In the genomic region with DNA sequence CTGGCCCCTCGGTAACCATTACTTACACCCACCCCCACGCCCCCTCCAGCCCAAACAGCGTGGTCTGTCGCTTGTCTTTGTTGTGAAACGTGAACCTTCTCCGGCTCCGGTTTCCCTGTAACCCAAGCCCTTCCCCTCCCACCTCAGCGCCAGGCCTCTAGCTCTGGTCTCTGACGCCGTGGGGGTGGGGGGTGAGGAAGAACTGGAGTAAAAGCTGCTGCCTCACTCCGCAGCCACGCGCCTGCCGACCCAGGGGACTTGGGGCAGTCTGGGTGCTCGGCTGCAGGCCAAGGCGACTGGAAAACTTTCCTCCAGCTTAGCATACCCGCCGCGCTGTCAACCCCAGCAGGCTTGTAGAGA, we compare ENCODE assay signal across 8 mouse cellular contexts. TPM values are rescaled to one million over a fixed set of nuclear protein-coding genes. Genes with fewer than 3 reads are reported as not detected.
DNase-seq lines count a peak whose midpoint lies in the region; ATAC-seq and TF ChIP-seq lines count a peak whose summit lies in the region.

No protein-coding gene starts in this region.

- no peak for ATAC-seq in forebrain, embryonic 16.5 days
- ATAC-seq in hindbrain, embryonic 14.5 days (ENCODE audit: low FRiP score): no peak

- H3K4me1 ChIP-seq in ES-Bruce4 (ENCODE audit: control insufficient read depth, insufficient read depth, low read length): no peaks in the 10 kb centered on the region
- H3K4me1 ChIP-seq in forebrain, embryonic 16.5 days (replicated peaks; ENCODE audit: control insufficient read depth, insufficient read depth, low read length): peaks cover 47% of the 10 kb centered on the region
- peaks cover 28% of the 10 kb centered on the region; the same call in 1 of the 2 replicates for H3K4me1 ChIP-seq in hindbrain, embryonic 14.5 days (replicated peaks; ENCODE audit: control insufficient read depth, insufficient read depth, low read length)
- H3K4me1 ChIP-seq in liver, adult 2 months (ENCODE audit: control insufficient read depth, insufficient read depth, low read length): peaks cover 8% of the 10 kb centered on the region

- H3K9me3 ChIP-seq in ES-Bruce4 (replicated peaks; ENCODE audit: control insufficient read depth, insufficient read depth, low read length, poor library complexity, severe bottlenecking): no peaks in the 10 kb centered on the region
- H3K9me3 ChIP-seq in forebrain, embryonic 16.5 days (ENCODE audit: control insufficient read depth, low read length): no peaks in the 10 kb centered on the region
- no peaks in the 10 kb centered on the region for H3K9me3 ChIP-seq in hindbrain, embryonic 14.5 days (ENCODE audit: control insufficient read depth, low read length)

- peak overlapping the region; percentile 19 for H3ac ChIP-seq in myocyte (ENCODE audit: control insufficient read depth, insufficient read length)

- H3K36me3 ChIP-seq in ES-Bruce4 (ENCODE audit: control insufficient read depth, insufficient read depth, low read length, poor library complexity, severe bottlenecking) (no peaks in the 10 kb centered on the region), myocyte (ENCODE audit: control insufficient read depth, insufficient read depth) (no peaks in the 10 kb centered on the region)
- H3K36me3 ChIP-seq in forebrain, embryonic 16.5 days (ENCODE audit: control insufficient read depth, insufficient read depth): 0 out of 2 replicates have a peak, but pooled peaks cover 2% of the 10 kb centered on the region
- H3K36me3 ChIP-seq in hindbrain, embryonic 14.5 days (replicated peaks; ENCODE audit: control insufficient read depth, insufficient read depth): peaks cover 17% of the 10 kb centered on the region
- H3K36me3 ChIP-seq in liver, adult 2 months (ENCODE audit: control insufficient read depth, insufficient read depth, low read length): no peaks in the 10 kb centered on the region

- TF ChIP-seq POLR2A in ES-Bruce4 (IDR thresholded peaks at IDR 0.05; ENCODE audit: insufficient read depth, low read length) (no peak), myocyte (IDR thresholded peaks at IDR 0.05; ENCODE audit: insufficient read length, low read depth) (peak; percentile 19)
- TF ChIP-seq POLR2A in liver, adult 2 months (IDR thresholded peaks at IDR 0.05; ENCODE audit: extremely low read depth, insufficient read depth, low read length): no peak

- WGBS in forebrain, embryonic 16.5 days: under 1% methylated on average over 19 of the region's 19 CpGs
- WGBS in hindbrain, embryonic 14.5 days: under 1% methylated on average over 19 of the region's 19 CpGs
- 26% methylated on average over 19 of the region's 19 CpGs for WGBS in liver, adult 2 months

- peak overlapping the region; percentile 93 for H3K9ac ChIP-seq in ES-Bruce4 (ENCODE audit: low read depth, poor library complexity, severe bottlenecking)
- H3K9ac ChIP-seq in forebrain, embryonic 16.5 days (replicated peaks; ENCODE audit: low read depth, low read length): peak overlapping the region; percentile 63
- peak overlapping the region; percentile 63 for H3K9ac ChIP-seq in hindbrain, embryonic 14.5 days
- no peak overlapping the region for H3K9ac ChIP-seq in liver, adult 2 months (ENCODE audit: low read depth, low read length)

- no peak overlapping the region for H3K27ac ChIP-seq in ES-Bruce4 (ENCODE audit: insufficient read depth, low read length)
- H3K27ac ChIP-seq in forebrain, embryonic 16.5 days (ENCODE audit: low read length): no peak overlapping the region
- no peak overlapping the region for H3K27ac ChIP-seq in hindbrain, embryonic 14.5 days
- no peak overlapping the region for H3K27ac ChIP-seq in liver, adult 2 months (replicated peaks; ENCODE audit: insufficient read depth, low read depth, low read length)

- H3K79me2 ChIP-seq in liver, adult 2 months (ENCODE audit: control insufficient read depth, insufficient read depth, low read length): peaks cover 3% of the 10 kb centered on the region; the same call in 1 of the 2 replicates
- H3K79me2 ChIP-seq in myocyte (ENCODE audit: control insufficient read depth, insufficient read depth): no peaks in the 10 kb centered on the region

- peak overlapping the region; percentile 95 for H3K4me2 ChIP-seq in forebrain, embryonic 16.5 days (ENCODE audit: low read length)
- H3K4me2 ChIP-seq in hindbrain, embryonic 14.5 days (replicated peaks): peak overlapping the region; percentile 94
- H3K4me2 ChIP-seq in myocyte (ENCODE audit: low read depth): peak overlapping the region; percentile 88

- peak; percentile 82 to 89 for DNase-seq in adrenal gland, adult (ENCODE audit: inconsistent age in 2 of 2, low spot score in 1 of 2)
- DNase-seq in hindbrain, embryonic 14.5 days (ENCODE audit: low spot score): no peak
- no peak for DNase-seq in liver, adult 2 months (ENCODE audit: extremely low read depth, low read depth, low spot score)
- DNase-seq in layer of hippocampus, postnatal 14 days (ENCODE audit: low spot score in 2 of 2): no peak
- DNase-seq in left cerebral cortex, adult 8-10 months (ENCODE audit: low spot score in 2 of 2): no peak

- TF ChIP-seq CTCF in ES-Bruce4 (IDR thresholded peaks at IDR 0.05; ENCODE audit: low read depth, low read length): no peak
- no peak for TF ChIP-seq CTCF in liver, adult 2 months (IDR thresholded peaks at IDR 0.05; ENCODE audit: low read depth, low read length)

- H3K27me3 ChIP-seq in ES-Bruce4 (ENCODE audit: control insufficient read depth, insufficient read depth, low read length, poor library complexity, severe bottlenecking) (no peaks in the 10 kb centered on the region), myocyte (ENCODE audit: control insufficient read depth, insufficient read depth, insufficient read length) (no peaks in the 10 kb centered on the region)
- H3K27me3 ChIP-seq in forebrain, embryonic 16.5 days (replicated peaks; ENCODE audit: control insufficient read depth, insufficient read depth, low read length): no peaks in the 10 kb centered on the region
- H3K27me3 ChIP-seq in hindbrain, embryonic 14.5 days (ENCODE audit: control insufficient read depth, insufficient read depth, low read length): peaks cover 30% of the 10 kb centered on the region
- no peaks in the 10 kb centered on the region for H3K27me3 ChIP-seq in liver, adult 2 months (ENCODE audit: control insufficient read depth, insufficient read depth, low read length)

- peak overlapping the region; percentile 29 for H3K4me3 ChIP-seq in ES-Bruce4 (ENCODE audit: low read depth, low read length)
- peak overlapping the region; percentile 57 for H3K4me3 ChIP-seq in forebrain, embryonic 16.5 days (replicated peaks; ENCODE audit: low read length)
- H3K4me3 ChIP-seq in hindbrain, embryonic 14.5 days (replicated peaks; ENCODE audit: low read length): peak overlapping the region; percentile 52
- H3K4me3 ChIP-seq in liver, adult 2 months (ENCODE audit: insufficient read depth, low read depth, low read length): peak overlapping the region; percentile 16; the same call in 1 of the 2 replicates
- H3K4me3 ChIP-seq in myocyte: peak overlapping the region; percentile 34

- TF ChIP-seq EP300 in ES-Bruce4 (IDR thresholded peaks at IDR 0.05; ENCODE audit: insufficient read depth, low read depth, low read length): 0 out of 2 replicates have a peak, but pooled peaks have one; percentile 10

RNA-seq across cellular contexts. Expression of gene Six5, which starts 1.3 kb away (rescaled TPM):
- polyA plus RNA-seq in ES-Bruce4 (2011; ENCODE audit: insufficient read depth, insufficient read length, low read depth, missing spikeins) (2.7 and 3.8 TPM in 2 replicates), myocyte (2012; fragmentation: generic; extraction: Trizol) (1.6 TPM)
- polyA plus RNA-seq in forebrain, embryonic 16.5 days (2015; fragmentation: Nextera tagmentation; extraction: Ambion mirVana): 1.7 and 2.1 TPM in 2 replicates
- polyA plus RNA-seq in hindbrain, embryonic 14.5 days (2014; fragmentation: Nextera tagmentation; extraction: Ambion mirVana): 2.3 and 2.5 TPM in 2 replicates
- total RNA-seq in liver, adult 2 months (2014; rRNA removed): 1.8 and 2.3 TPM in 2 replicates
- 5.2 and 8.7 TPM in 2 replicates for polyA plus RNA-seq in liver, adult 2 months (2012; rRNA removed)
- 1 to 10 TPM; 2.1 to 2.7 TPM for total RNA-seq in layer of hippocampus, postnatal 14 days (2021)
- total RNA-seq in left cerebral cortex, adult 8-10 months (2022): 1 to 10 TPM; 2.0 to 2.5 (median 2.3) TPM

RNA-seq across cellular contexts. Expression of gene Dmpk, which starts 12.1 kb away (rescaled TPM):
- polyA plus RNA-seq in ES-Bruce4 (2011; ENCODE audit: insufficient read depth, insufficient read length, low read depth, missing spikeins) (12.8 and 19.5 TPM in 2 replicates), myocyte (2012; fragmentation: generic; extraction: Trizol) (294 TPM)
- polyA plus RNA-seq in forebrain, embryonic 16.5 days (2015; fragmentation: Nextera tagmentation; extraction: Ambion mirVana): 5.6 and 10.1 TPM in 2 replicates
- 8.2 and 8.9 TPM in 2 replicates for polyA plus RNA-seq in hindbrain, embryonic 14.5 days (2014; fragmentation: Nextera tagmentation; extraction: Ambion mirVana)
- 13.6 and 24.8 TPM in 2 replicates for total RNA-seq in liver, adult 2 months (2014; rRNA removed)
- 60.0 and 76.4 TPM in 2 replicates for polyA plus RNA-seq in liver, adult 2 months (2012; rRNA removed)
- total RNA-seq in layer of hippocampus, postnatal 14 days (2021): 10 to 100 TPM; 33.0 to 42.3 TPM
- total RNA-seq in left cerebral cortex, adult 8-10 months (2022): 10 to 100 TPM; 25.0 to 39.7 (median 31.6) TPM

RNA-seq across cellular contexts. Expression of gene Dmwd, which starts 19.7 kb away (rescaled TPM):
- polyA plus RNA-seq in ES-Bruce4 (2011; ENCODE audit: insufficient read depth, insufficient read length, low read depth, missing spikeins): 43.2 and 45.1 TPM in 2 replicates
- 28.1 and 29.7 TPM in 2 replicates for polyA plus RNA-seq in forebrain, embryonic 16.5 days (2015; fragmentation: Nextera tagmentation; extraction: Ambion mirVana)
- 32.0 and 35.0 TPM in 2 replicates for polyA plus RNA-seq in hindbrain, embryonic 14.5 days (2014; fragmentation: Nextera tagmentation; extraction: Ambion mirVana)
- 4.5 and 6.7 TPM in 2 replicates for total RNA-seq in liver, adult 2 months (2014; rRNA removed)
- polyA plus RNA-seq in liver, adult 2 months (2012; rRNA removed): 29.4 and 35.7 TPM in 2 replicates
- 83.7 TPM for polyA plus RNA-seq in myocyte (2012; fragmentation: generic; extraction: Trizol)
- total RNA-seq in layer of hippocampus, postnatal 14 days (2021): 100 to 1,000 TPM; 141 to 147 TPM
- 100 to 1,000 TPM; 139 to 148 (median 143) TPM for total RNA-seq in left cerebral cortex, adult 8-10 months (2022)

RNA-seq across cellular contexts. Expression of gene Gm4969, which starts 22.4 kb away (rescaled TPM):
- polyA plus RNA-seq in ES-Bruce4 (2011; ENCODE audit: insufficient read depth, insufficient read length, low read depth, missing spikeins) (0.43 and 0.46 TPM in 2 replicates), myocyte (2012; fragmentation: generic; extraction: Trizol) (not detected)
- 3.9 and 4.9 TPM in 2 replicates for polyA plus RNA-seq in forebrain, embryonic 16.5 days (2015; fragmentation: Nextera tagmentation; extraction: Ambion mirVana)
- polyA plus RNA-seq in hindbrain, embryonic 14.5 days (2014; fragmentation: Nextera tagmentation; extraction: Ambion mirVana): 6.7 and 7.7 TPM in 2 replicates
- 0.09 TPM in 1 of 2 replicates, not detected in the other for total RNA-seq in liver, adult 2 months (2014; rRNA removed)
- polyA plus RNA-seq in liver, adult 2 months (2012; rRNA removed): 0.02 TPM in 1 of 2 replicates, not detected in the other
- total RNA-seq in layer of hippocampus, postnatal 14 days (2021): under 1 TPM; 0.72 to 0.78 TPM
- total RNA-seq in left cerebral cortex, adult 8-10 months (2022): under 1 TPM in 3 of 4 experiments, not detected in 1; 0.37 to 0.68 (median 0.48) TPM

RNA-seq across cellular contexts. Expression of gene Fbxo46, which starts 23.9 kb away (rescaled TPM):
- polyA plus RNA-seq in ES-Bruce4 (2011; ENCODE audit: insufficient read depth, insufficient read length, low read depth, missing spikeins): 4.1 and 4.3 TPM in 2 replicates
- polyA plus RNA-seq in forebrain, embryonic 16.5 days (2015; fragmentation: Nextera tagmentation; extraction: Ambion mirVana): 25.4 and 28.3 TPM in 2 replicates
- polyA plus RNA-seq in hindbrain, embryonic 14.5 days (2014; fragmentation: Nextera tagmentation; extraction: Ambion mirVana): 10.9 and 11.9 TPM in 2 replicates
- 2.4 and 3.2 TPM in 2 replicates for total RNA-seq in liver, adult 2 months (2014; rRNA removed)
- 4.3 and 5.0 TPM in 2 replicates for polyA plus RNA-seq in liver, adult 2 months (2012; rRNA removed)
- 6.2 TPM for polyA plus RNA-seq in myocyte (2012; fragmentation: generic; extraction: Trizol)
- 10 to 100 TPM; 11.0 to 14.0 TPM for total RNA-seq in layer of hippocampus, postnatal 14 days (2021)
- total RNA-seq in left cerebral cortex, adult 8-10 months (2022): 10 to 100 TPM; 13.2 to 15.7 (median 14.2) TPM

Comparison
In these comparisons a context has a peak if more than half of its experiments do, and no peak if none do; other contexts are left out.
1. DNase-seq: peak in adrenal gland, adult (2 of 2); none in hindbrain, embryonic 14.5 days (single experiment), liver, adult 2 months (single experiment), layer of hippocampus, postnatal 14 days (0 of 2) and left cerebral cortex, adult 8-10 months (0 of 2).
2. Peak in every context shown above with its lines, with median percentiles within 50 percentile points of each other: H3K4me3 ChIP-seq and H3K4me2 ChIP-seq.